Mouse (Mus musculus) urinary bladder, postnatal 25 days (tissue): ENCODE results near the gene Agxt.

Experiments
- DNase-seq: peaks from one replicate; pipeline ENCODE4 v3.0.0; 2022; ENCODE audit warnings: low spot score

Gene Agxt

DNA sequence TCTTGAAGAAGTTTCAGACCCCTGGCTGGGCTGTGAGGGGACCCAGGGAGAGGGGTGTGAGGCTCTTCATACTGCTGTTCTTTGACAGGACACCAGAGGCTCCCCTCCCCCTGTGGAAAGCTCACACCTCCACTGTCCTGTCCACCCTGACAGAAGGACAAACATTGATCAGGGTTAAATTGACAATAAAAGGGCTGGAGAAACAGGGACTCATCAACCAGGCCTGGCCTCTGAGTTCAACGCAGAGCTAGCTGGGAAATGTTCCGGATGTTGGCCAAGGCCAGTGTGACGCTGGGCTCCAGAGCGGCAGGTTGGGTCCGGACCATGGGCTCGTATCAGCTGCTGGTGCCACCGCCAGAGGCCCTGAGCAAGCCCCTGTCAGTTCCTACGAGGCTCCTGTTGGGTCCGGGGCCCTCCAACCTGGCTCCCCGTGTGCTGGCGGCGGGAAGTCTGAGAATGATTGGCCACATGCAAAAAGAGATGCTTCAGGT lies at the start of gene Agxt:
Gene Agxt, plus strand, starts transcription at position 205 of the 491 bp plus-strand sequence.
- no peak for DNase-seq

DNA sequence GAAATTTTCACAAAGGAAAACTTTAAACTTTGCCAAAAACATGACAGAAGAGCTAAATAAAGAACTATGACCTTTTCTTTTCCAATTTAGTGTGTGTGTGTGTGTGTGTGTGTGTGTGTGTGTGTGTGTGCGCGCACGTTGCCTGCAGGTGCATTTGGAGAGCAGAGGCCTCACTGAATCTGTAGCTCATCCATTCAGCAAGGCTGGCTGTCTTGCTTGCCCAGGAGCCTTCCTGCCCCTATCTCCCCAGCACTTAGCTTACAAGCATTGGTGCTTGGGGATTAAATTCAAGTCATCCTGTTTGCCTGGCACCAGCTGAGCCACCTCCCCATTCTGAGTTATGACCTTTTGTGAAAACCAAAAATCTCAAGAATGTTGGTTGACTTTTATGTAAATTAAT lies 42.5 kb upstream of the Agxt start:
- DNase-seq: no peak

DNA sequence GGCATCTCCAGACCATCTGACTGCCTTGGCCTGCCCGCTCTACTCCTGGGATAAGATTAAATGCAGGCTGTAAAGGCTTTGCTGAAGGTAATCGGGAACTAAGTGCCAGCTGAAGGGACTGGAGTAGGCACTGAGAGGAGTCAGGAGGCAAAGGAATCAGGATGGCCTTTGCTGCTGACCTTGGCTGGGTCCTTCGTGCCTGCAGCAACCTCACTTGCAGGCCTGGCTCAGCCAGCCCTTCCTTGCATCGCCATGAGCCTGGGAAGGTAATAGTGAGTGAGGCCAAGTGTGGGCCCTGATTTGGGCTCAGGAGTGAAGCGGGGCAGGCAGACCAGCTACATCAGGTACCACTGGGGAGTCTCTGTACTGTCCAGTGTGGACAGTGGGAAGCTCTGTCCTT lies 36.1 kb upstream of the Agxt start:
- DNase-seq: no peak

DNA sequence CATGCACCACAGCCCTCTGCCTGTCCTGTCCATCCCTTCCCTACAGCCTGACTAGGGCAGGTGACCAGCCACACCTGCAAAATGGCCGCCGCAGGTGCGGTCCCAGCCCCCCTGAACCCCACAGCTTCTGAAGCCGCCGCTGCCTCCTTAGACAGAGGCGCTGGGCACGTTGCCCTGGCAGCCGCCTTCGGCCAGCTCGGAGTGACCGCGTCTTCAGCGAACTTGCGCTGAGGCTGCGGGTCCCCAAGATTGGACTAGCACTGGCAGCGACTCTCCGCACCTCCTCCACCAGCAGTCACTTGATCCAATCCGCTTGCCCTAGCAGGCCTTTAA lies 34.8 kb upstream of the Agxt start:
- no peak for DNase-seq

DNA sequence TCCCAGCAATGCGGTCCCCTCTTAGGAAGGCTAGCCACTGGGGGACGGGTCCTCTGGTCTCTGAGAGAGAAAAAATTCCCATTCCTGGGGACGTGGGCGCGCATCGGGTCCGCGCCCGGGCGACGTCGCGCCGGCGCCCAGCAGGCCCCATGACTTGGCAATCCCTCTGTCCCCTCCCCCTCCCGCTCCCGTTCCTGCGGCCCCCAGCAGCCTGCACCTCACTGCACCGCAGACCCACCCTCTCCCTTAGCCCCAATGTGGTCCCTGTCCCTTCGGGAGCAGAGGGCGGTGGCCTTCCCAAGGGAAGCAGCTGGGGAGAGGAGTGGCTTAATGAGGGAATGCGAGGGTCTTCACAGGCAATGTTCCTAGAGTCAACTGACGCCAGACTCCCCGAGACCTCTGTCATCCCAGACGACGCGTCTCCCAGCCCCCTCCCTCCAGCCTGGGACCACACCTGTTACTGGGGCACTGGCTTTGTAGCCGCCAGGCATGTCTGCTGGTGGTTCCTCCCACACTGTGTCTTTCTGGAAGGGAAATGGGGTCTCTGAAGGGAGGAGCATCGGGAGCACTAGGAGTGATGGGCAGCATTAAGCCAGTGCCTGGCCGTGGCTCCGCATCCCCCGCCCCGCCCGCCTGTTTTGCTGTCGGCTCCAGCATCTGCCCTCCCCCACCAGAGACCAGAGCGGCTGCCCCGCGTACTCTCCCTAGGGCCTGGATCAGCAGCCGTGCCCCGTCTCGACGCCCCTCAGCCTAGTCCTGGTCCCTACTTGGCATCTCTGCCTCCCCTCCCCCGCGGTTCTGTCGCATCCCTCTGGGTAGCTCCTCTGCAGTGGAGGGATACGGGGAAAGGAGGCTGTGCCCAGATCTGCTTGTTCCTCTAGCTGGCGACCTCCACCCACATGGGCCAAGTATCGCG lies 34.2 kb upstream of the Agxt start:
- DNase-seq: no peak

- no peak for DNase-seq
Observed at GRCm38 (mm10) chr1:93101571-93102061, 33.4 kb upstream of the Agxt start, which contains the start of gene Kif1a. TSS of gene Kif1a (minus strand) at chr1:93101951.

- no peak for DNase-seq
Observed at GRCm38 (mm10) chr1:93102700-93103099, 32.3 kb upstream of the Agxt start.

DNA sequence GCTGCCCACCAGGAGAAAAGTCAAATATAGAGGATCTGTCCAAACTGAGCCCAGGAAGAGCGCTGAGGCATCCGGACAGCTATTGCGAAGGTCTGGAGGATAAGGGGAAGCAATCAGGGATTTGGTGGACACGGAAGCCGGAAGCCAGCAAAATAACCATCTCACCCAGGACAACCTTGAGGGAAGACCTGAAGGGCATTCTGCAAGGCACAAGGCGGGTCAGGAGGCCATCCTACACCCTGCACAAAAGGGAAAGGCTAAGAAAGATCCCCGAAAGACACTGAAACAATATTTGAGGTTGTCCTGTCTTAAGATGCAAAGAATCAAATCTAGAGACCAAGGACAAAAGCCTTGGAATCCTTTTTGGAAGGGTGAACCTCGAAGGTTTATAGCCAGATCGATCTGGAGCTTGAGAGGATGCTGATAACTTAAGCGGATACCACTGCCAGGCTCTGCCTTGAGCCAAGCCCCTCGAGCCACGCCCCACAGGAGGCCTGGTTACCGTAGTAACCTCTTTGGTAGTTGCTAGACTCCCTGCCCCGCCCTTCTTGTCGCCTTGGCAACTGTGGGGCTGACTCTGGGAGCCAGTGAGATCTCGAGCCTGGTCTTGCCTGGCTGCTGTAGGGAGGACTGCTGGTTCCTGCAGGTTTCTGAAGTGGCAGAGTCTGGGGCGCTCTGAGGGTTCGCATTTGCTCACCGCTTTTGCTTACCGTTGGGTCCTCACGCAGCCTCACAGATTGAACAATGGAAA lies 20.2 kb upstream of the Agxt start:
- DNase-seq: peak; percentile 38

GRCm38 (mm10) chr1:93115471-93115870 lies 19.6 kb upstream of the Agxt start:
- DNase-seq: no peak

- DNase-seq: no peak
Observed at GRCm38 (mm10) chr1:93118816-93119215, 16.2 kb upstream of the Agxt start.

DNA sequence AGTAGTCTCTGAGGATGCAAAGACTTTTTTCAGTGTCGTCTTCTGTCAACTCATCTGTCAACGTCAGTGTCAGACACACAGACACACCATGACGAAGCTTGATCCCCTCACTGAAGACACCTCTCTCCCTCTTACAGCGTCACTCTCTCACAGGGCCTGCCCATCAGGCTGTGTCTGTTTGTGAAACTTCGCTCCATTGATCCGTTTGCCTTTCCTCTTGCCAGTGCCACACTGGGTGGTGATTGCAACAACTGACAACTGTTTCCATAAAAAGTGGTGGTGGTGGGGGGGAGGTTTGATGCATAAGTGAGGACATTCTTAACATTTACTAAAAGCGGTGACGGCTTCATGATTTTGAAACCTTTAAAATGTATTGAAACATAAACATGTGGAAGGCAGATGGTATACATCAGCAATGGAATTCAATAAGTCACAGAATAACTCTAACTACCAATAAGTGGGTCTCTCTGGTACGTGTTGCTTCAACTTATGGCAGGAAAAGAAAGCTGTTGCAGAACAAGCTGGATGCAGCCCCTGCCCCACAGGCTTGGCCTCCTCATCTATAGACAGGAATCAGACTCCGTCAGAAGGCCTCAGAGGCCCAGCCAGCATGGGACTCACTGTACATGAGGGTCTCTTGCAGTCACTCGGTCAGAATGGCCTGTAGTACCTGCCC lies 11.7 kb upstream of the Agxt start:
- no peak for DNase-seq

DNA sequence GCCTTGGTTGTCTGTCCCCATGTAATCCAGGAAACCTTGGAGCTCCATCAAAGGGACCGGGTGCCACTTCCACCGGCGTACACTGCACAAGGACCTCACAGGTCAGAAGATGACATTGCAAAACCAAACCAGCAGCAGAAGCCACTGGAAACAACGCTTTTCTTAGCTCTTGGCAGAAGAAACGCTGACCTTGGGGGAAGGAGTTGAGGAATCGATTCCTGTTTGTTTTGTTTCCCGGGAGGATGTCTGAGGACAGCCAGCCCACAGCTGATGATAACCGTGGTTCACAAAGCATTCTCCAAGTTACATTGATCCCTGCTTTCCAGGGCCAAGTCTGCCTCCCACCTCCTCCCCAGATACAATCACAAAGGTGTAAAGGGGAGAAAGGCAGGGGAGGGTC lies 11.0 kb upstream of the Agxt start:
- no peak for DNase-seq

GRCm38 (mm10) chr1:93125256-93125655 lies 9.8 kb upstream of the Agxt start:
- no peak for DNase-seq

DNA sequence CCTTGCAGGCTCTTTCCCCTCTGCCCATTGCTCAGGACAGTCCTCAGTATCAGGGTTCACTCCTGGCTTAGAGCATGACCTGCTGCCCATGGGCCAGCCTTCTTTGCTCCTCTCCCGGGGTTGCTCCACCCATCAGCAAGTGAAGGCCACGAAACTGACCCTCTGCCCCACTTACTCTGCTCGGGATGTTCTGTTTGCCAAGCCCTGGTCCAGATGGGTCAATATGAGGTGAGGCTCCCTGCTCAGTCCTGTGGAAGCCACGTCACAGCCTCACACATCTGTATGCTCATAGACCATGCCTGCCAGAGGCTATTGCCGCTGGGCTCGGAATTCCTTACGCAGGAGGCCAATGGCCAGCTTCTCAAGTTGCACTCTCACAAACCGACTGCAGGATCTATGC lies 6.8 kb upstream of the Agxt start:
- no peak for DNase-seq

DNA sequence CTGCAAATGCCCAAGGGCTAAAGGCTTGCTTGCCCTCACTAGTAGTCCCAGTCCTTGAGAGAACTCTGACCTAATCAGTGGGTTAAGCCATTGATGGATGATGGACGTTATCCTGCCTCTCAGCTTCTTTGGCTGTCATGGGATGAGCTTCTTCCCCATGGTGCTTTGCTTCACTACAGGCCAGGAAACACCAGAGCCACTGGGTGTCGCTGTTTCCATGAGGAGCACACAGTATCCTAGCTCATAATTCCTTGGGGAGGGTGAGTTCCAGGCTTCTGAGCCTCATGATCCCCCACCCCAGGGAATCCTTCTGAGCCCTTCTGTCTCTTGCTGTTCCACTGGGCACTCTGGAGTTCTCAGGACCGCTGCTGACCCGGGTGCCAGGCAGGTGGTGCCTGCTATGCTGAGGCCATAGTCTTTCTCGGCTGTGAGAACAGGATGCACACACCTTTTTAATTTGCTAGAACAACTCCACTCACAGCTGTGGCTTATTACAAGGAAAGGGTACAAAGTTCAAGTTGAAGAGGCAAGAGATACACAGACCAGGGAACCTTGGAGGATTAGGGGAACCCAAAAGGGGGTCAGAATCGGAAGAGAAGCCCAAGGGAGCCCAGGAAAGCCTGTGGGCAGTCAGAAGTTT lies 6.2 kb upstream of the Agxt start:
- DNase-seq: peak; percentile 59

GRCm38 (mm10) chr1:93130242-93130983 lies 4.6 kb upstream of the Agxt start:
- no peak for DNase-seq

DNA sequence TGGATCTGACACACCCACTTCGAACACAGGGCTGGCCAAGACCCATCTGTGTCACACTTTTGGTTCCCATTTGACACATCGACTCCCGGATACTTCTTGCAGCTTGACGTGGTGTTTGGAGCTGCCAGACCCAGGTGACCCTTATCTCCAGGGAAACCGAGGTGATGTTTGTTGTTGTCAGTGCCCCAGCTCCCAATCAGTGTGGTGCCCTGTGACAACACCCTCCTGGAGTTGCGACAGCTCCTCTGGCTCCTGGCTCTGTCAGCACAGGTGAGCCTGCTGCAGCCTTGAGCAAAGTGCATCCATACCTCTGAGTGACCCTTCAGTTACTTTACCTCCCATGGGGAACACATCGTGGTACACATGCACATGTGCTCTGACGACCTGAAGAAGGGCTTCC lies 2.4 kb upstream of the Agxt start:
- DNase-seq: no peak

- DNase-seq: no peak
Observed at GRCm38 (mm10) chr1:93138534-93138933, 3.5 kb downstream of the Agxt start.

DNA sequence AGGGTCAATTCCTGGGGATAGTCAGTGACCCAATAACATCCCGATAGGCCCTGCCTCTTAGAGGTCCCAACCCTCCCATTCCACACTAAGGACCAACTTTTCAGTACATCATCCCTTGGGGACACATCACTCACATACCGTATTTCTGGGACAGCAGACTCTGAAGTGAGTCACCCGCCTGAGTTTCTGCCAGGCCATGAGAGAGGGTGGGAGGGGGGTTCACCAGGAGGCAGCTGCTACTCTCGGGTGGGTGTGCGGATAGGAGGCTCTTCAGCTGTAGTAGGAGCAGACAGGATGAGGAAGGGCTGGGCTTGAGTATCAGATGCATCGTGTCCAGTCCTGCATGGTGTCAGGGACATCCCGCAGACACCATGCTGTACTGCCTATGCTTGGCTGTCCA lies 4.7 kb downstream of the Agxt start:
- no peak for DNase-seq

- DNase-seq: no peak
Observed at GRCm38 (mm10) chr1:93142871-93143270, 7.8 kb downstream of the Agxt start.

GRCm38 (mm10) chr1:93144176-93144575 lies 9.1 kb downstream of the Agxt start:
- DNase-seq: no peak
